Mouse (Mus musculus): ENCODE results near the gene Idh2. TPM values are rescaled to one million over a fixed set of nuclear protein-coding genes. Genes with fewer than 3 reads are reported as not detected.

The Idh2 gene
- total and polyA plus RNA-seq, 3 experiments: 121 to 268 (median 181) TPM

- TF ChIP-seq POLR2AphosphoS5 (IDR thresholded peaks at IDR 0.05; ENCODE audit: borderline replicate concordance, low read depth, low read length) (no peak), CHD2 (IDR thresholded peaks at IDR 0.05; ENCODE audit: low read length) (no peak), TBP (IDR thresholded peaks at IDR 0.05; ENCODE audit: low read depth, low read length) (no peak), ETS1 (IDR thresholded peaks at IDR 0.05; ENCODE audit: low read depth, low read length) (no peak)
- peaks cover 3 to 29% of the 10 kb centered on the region in 2 experiments; a peak in 3 of 4 replicates for H3K4me1 ChIP-seq (ENCODE audit: control insufficient read depth in 1 of 2, insufficient read depth in 2 of 2, low read length in 2 of 2)
Observed at GRCm38 (mm10) chr7:80062083-80062826, 52.9 kb downstream of the Idh2 start.

GRCm38 (mm10) chr7:80060012-80060778 is 55.0 kb downstream of the Idh2 start:
- Histone ChIP-seq H3K4me3 (ENCODE audit: control insufficient read depth in 1 of 2, insufficient read depth in 1 of 2, low read depth in 2 of 2, low read length in 2 of 2) (no peak overlapping the region), H3K9ac (ENCODE audit: control insufficient read depth, low read depth, low read length, poor library complexity, severe bottlenecking) (no peak overlapping the region), H3K79me2 (ENCODE audit: control insufficient read depth, insufficient read depth, low read length, poor library complexity) (no peaks in the 10 kb centered on the region; the same call in 1 of the 2 replicates), H3K9me3 (replicated peaks; ENCODE audit: insufficient read depth, low read length) (no peaks in the 10 kb centered on the region), H3K4me1 (ENCODE audit: control insufficient read depth in 1 of 2, insufficient read depth in 2 of 2, low read length in 2 of 2) (peaks cover 9 to 36% of the 10 kb centered on the region in 2 experiments; a peak in 3 of 4 replicates), H3K27ac (ENCODE audit: control insufficient read depth, low read depth, low read length) (no peak overlapping the region), H3K27me3 (ENCODE audit: control insufficient read depth in 1 of 2, insufficient read depth in 2 of 2, low read length in 2 of 2) (no peaks in the 10 kb centered on the region), H3K36me3 (ENCODE audit: control insufficient read depth in 1 of 2, insufficient read depth in 2 of 2, low read length in 2 of 2) (peaks cover 0 to 29% of the 10 kb centered on the region in 2 experiments; a peak in 2 of 4 replicates)
- no peak for DNase-seq (ENCODE audit: low read depth, low spot score)
- TF ChIP-seq ELF1 (IDR thresholded peaks at IDR 0.05; ENCODE audit: low read depth, low read length): no peak
- TF ChIP-seq CHD2 (IDR thresholded peaks at IDR 0.05; ENCODE audit: low read length): no peak
- TF ChIP-seq MXI1 (IDR thresholded peaks at IDR 0.05; ENCODE audit: low read depth, low read length): no peak
- TF ChIP-seq TCF12 (IDR thresholded peaks at IDR 0.05; ENCODE audit: low read depth, low read length): no peak
- no peak for TF ChIP-seq MYB (IDR thresholded peaks at IDR 0.05; ENCODE audit: low read depth, low read length)
- TF ChIP-seq MAZ (IDR thresholded peaks at IDR 0.05; ENCODE audit: low read depth, low read length): no peak
- no peak for TF ChIP-seq E2F4 (IDR thresholded peaks at IDR 0.05; ENCODE audit: borderline replicate concordance, low read depth, low read length)
- TF ChIP-seq ZNF384 (IDR thresholded peaks at IDR 0.05; ENCODE audit: low read depth, low read length): no peak

More at GRCm38 (mm10) chr7:80062083-80062826, 52.9 kb downstream of the Idh2 start:
- peaks cover 0 to 21% of the 10 kb centered on the region in 2 experiments; a peak in 2 of 4 replicates for H3K36me3 ChIP-seq (ENCODE audit: control insufficient read depth in 1 of 2, insufficient read depth in 2 of 2, low read length in 2 of 2)
- no peaks in the 10 kb centered on the region for H3K79me2 ChIP-seq (ENCODE audit: control insufficient read depth, insufficient read depth, low read length, poor library complexity)
- H3K27me3 ChIP-seq (ENCODE audit: control insufficient read depth in 1 of 2, insufficient read depth in 2 of 2, low read length in 2 of 2): no peaks in the 10 kb centered on the region
- H3K9ac ChIP-seq (ENCODE audit: control insufficient read depth, low read depth, low read length, poor library complexity, severe bottlenecking): no peak overlapping the region
- no peaks in the 10 kb centered on the region for H3K9me3 ChIP-seq (replicated peaks; ENCODE audit: insufficient read depth, low read length)
- no peak overlapping the region for H3K27ac ChIP-seq (ENCODE audit: control insufficient read depth, low read depth, low read length)
- DNase-seq (ENCODE audit: low read depth, low spot score): no peak
- no peak overlapping the region for H3K4me3 ChIP-seq (ENCODE audit: control insufficient read depth in 1 of 2, insufficient read depth in 1 of 2, low read depth in 2 of 2, low read length in 2 of 2)
